Mouse (Mus musculus) C2C12 (cell line): ENCODE measurements around the gene Chst11.

Experiments used
- CTCF ChIP-seq: IDR thresholded peaks from one replicate; pipeline ENCODE4 v1.5.1; 2011; ENCODE audit not compliant: control insufficient read depth, insufficient read depth, insufficient read length
- MAX ChIP-seq: IDR thresholded peaks from one replicate; pipeline ENCODE4 v1.6.1; 2011; ENCODE audit warnings: mild to moderate bottlenecking, control low read depth

GRCm38 (mm10) chr10:82966672-82967071 lies 18.6 kb upstream of the Chst11 start:
- TF ChIP-seq CTCF (no peak), MAX (no peak)
